Mouse (Mus musculus) kidney, postnatal 4 days (tissue): ENCODE results near the gene Nnat.
"Not testable (repeated sequence)": the region's sequence is repeated elsewhere in the genome, so short reads cannot be mapped to it uniquely, and the experiment has no call there.

ENCODE experiments used
- DNase-seq, 2 experiments: peaks; one replicate each; pipeline ENCODE4 v3.0.0; 2021; ENCODE audit warnings: mixed read lengths in 2 of 2

Nnat gene

DNA sequence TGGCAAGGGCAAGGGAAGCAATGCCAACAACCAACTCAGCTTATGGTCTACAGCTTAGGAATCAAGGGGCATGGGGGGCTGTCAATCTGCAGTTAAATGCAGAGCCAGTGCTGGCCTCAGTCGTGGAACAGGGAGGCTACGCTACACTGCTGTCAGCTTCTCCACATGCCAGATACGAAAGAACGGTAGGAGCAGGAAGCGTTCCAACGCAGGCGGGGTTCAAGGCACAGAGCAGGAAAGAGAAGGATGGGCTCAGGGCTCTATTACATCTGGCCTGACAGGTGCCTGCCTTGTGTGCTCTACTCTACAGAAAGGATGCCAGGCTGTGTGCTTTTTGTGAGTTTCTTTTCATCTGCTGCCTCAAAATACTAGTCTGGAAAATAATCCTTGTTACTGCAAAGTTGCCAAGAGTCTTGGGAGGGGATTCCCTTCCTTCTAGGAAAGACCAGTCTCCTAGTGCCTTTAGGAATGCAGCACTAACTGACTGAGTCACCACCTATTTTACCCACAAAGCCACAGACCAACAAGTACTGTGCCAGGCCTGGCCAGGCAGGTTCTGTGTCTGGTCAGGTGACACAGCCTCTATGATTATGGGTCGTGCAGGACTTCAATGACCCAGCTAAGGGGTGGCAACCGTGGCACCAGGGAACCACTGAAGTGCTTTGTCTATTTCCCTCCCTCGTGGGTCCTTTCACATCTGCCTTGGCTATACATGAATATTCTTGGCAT lies 7.6 kb upstream of the Nnat start:
- no peak for DNase-seq

- DNase-seq, result no peak
Observed at GRCm38 (mm10) chr2:157556074-157556698, 3.7 kb upstream of the Nnat start.

DNA sequence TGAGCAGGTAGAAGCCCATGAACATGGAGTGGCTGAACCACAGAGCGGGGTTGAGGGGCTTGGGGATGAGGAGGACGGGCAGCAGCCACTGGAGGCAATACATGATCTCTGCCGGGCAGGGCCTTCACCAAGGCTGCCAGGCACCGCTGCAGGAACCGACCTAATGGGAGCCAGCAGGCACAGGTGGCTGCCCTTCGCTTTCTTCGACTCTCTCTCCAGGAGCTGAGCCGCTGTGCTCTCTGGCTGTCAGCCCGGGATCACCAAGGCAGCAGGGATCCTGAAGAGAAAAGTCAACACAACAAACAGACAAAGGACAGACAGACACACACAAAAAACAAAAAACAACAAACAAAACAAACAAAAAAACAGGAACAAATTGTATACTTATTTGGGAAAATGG lies 1.8 kb upstream of the Nnat start:
- no peak for DNase-seq

DNA sequence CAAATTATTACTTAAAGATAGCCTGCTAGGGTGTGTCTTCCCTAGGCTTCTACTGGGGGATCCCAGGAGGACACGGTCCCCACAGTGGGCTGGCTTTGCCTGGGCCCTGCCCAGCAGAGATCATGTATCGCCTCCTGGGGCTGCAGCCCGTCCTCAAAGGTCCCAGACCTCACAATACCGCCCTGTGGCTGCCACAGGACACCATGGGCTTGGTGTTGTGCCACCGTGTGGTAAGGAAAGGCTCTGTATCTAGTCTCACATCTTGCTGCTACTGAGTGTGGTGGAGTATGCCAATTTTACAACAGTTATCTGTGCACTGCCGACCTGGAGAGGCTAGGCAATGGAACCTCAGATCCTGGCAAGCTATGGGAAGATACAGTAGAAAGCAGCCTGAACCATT lies 1.4 kb upstream of the Nnat start:
- no peak for DNase-seq

DNA sequence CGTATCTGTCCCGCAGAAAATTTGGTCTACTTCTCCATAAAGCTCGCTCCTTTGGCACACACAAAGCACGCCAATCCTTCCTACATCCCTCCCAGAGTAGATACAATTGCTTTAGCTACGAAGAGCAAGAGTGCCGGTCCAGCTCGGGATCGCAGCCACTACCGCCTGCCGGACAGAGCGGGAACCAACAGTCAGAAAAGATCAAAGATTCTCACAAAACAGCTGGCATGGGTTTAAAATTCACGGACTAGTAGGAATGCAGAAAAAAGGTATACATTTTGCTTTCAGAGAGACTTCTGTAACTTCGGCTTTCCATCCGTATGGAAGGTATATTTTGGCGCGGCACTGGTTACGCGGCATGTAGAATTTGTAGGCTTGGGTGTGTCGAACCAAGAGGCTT lies 438 bp upstream of the Nnat start:
- peak; percentile 40 to 58 for DNase-seq

GRCm38 (mm10) chr2:157560302-157560701 lies 424 bp downstream of the Nnat start:
- peak in 1 of 2 experiments; percentile 52 for DNase-seq

GRCm38 (mm10) chr2:157561165-157561836 lies 1.4 kb downstream of the Nnat start:
- peak; percentile 89 to 95 for DNase-seq

DNA sequence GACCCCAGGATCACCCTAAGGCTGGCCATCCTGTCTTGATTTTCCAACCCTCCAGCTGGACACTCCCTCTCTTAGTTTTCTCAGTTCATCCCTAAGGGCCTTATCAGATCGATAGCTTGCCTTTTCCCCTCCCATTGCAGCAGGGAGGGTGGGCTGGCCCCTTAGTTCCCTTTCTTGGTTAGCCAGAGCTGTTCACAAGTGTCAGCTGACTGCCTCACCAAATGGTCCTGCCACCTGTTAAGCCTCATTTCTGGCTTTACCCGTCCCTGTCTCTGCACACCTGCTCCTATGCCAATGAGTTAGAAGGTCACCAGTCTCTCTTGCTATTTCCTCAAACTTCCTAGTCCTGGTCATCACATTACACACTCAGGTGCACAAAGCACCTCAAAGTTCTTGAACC lies 3.2 kb downstream of the Nnat start:
- no peak for DNase-seq

DNA sequence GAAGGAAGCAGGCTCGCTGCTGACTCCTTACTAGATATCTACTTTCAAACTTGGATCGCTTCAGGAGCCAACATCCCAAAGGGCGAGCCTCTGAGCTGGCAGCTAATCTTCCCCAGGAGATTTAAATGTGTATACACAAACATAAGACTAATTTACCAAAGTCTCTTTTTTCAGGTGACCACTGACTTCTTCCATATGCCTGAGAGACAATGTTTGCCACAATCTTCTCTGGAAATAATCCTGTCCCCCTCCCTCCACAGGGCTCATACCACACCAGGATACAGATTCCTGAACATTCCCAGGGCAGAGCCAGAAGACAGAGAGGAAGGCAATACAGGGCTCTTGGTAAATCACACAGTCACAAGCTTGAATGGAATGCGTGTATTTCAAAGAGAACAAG lies 4.8 kb downstream of the Nnat start:
- DNase-seq, result no peak

DNA sequence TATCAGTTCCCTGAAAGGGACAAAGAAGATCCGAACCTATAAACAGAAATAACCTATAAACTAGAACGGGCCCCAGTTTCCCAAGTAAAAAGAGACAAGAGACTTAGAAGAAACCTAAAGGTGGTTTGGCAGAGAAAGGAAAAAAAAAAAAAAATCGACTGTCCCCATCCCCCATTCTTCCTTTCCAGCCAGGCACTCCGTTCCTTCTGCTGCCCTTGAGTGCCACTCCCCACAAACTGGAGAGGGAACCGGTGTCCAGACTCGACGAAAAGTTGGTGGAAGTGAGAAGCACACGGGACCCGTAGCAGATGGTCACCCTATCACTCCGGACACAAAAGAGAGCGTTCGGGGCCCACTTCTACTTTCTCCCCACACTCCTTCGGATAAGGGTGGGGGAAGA lies 5.6 kb downstream of the Nnat start:
- DNase-seq, result no peak

DNA sequence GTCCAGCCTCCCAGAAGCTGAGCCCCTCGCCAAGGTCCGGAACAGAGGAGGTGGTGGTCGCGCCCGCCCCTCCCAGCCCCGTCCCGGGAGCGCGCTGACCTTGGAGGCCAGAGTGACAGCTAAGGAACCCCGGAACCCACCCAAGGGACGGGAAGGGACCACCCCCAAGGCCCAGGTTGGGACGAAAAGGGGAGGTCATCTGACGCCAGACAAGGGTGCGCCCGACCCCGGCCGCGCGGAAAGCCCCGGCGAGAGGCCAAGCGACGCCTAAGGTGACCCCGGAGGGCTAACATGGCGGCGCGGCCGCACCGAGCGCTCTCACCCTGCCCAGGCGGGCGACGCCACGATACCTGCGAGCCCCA lies 6.0 kb downstream of the Nnat start:
- no peak for DNase-seq

DNA sequence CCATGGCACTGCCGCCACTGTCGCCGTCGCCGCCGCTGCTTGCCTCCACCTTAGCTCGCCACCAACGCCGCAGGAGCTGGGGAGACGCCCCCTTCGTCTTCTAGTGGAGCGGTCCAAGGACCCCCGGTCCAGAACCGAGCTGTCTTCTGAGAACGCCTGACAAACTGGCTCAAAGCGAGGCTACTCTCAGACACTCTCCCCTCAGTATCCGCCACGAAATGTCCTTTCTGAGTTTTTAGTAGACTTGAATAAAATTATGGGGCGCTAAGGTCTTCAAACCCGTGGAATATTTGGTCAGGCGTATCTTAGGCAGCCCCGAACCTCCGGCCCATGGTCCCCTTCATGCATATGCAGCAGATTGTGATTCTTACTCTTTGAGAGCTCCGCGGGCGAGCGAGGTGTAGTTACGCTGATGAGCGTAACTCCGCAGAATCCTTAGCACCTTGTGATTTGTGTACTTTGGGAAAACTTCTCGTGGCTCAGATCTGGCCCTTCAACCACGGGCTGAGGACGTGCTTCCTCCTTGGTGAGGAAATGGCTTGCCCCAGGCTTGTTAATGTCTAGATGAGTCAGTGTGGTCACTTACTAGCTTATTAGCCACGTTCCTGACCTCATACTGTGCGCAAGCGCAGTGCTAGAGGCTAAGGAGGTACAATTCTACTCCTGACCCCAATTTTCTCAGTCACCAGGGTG lies 6.5 kb downstream of the Nnat start:
- peak; percentile 88 to 92 for DNase-seq

DNA sequence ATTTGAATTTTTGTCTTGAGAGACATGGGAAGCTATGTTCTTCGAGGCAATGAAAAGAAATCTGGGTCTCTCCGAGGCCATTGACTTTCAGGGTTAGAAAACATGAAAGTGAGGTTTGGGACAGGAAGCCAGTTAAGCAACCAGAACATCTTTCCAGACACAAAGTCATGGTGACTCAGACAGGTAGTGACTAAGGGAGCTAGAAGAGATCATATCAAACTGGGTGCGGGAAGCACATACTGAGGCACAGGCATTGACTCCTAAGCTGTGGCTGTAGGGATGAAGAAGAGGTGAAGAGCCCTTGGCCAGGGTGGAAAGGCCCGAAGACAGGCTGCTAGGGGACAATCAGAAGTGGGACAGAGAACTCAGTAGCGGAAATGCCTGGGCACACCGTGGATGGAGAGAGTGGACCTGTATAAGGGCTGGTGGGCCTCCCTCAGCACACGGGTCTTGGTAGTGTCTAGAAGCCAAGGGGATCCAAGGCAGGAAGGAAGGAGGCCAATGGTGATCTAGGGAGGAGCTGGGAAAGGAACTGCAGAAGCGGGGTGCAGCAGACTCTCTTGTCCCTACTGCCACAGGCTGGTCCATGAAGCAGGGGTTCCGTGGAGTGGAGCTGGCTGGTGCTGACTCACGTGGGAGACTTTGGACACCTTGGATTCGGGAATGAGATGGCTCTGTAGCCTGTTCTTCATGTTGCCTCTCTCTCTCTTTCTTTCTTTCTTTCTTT lies 7.5 kb downstream of the Nnat start:
- DNase-seq, result no peak

GRCm38 (mm10) chr2:157568881-157569280 lies 9.0 kb downstream of the Nnat start:
- no peak for DNase-seq

DNA sequence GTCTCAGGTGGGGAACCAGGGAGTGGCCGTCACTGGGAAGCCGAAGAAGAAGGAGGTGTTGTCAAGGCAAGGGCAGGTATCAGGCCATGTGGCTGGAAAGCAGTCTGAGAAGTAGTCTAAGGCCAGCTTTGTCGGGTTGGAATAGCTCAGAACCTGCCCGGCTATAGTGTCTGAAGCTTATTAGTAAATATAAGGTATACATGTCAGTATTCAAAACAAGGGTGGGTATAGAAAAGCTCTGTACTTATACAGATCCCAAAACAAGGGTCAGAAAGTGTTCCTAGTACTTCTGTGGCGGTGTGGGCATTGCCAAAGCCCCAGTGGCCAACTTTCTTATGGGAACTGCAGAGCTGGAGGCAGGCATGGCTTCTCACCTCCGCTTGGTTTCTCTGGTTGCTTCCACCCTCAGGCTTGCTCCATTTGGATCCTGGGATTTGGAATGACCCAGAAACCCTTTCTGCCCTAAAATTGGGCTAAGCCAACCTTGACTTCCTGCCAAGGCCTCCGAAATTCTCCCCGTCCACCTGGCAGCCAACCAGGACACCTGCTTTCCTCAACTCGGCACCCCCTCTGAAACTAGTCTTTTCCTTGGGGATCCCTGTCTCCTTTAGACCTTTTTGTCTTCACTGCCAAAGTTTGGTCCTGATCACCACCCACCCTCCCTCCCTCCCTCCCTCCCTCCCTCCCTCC lies 10.1 kb downstream of the Nnat start:
- no peak for DNase-seq

DNA sequence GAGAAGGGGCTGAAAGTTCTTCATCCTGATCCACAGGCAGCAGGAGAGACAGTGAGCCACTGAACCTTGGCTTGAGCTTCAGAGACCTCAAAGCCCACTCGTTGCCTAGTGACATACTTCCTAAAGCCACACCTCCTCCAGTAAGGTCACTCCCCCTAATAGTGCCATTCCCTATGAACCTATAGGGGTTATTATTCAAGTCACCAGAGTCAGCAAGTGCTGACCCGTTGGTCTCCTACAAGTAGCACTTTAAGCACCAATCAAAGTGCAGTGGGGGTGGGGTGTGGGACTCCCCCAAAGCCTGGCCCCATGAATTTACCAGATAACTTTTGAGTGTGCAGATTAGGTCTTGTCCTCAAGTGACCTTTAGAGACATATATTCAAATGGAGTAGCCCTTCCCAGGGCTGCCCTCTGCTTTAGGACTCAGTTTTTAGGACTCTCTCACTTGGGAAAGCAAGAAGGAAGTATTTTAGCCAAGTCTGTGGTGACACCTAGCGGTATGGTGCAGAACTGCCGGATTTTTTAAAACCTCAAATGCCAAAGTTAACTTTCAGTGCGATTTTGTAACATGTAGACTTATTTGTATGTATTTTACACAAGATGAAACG lies 11.4 kb downstream of the Nnat start, which contains the start of gene Blcap:
Gene Blcap, minus strand, starts transcription at position 51 of the 609 bp plus-strand sequence.
- peak; percentile 72 to 73 for DNase-seq

DNA sequence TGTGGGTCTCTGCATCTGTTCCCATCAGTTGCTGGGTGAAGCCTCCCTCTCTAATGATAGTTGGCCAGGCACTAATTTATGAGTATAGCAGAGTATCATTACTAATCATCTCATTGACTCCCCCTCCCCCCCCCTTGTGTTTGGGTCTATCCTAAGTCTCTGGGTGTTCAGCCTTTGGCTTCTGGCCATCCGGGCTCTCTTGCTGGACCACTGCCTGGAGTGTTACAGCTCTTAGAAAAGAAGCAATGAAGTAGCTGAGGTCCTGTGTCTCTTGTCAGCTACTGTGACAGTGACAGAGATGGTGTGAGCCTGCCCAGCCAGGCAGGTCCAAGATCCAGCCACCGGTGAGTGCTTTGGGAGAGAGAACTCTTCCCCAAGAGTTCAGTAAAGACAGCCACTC lies 12.9 kb downstream of the Nnat start:
- peak in 1 of 2 experiments; percentile 24 for DNase-seq

DNA sequence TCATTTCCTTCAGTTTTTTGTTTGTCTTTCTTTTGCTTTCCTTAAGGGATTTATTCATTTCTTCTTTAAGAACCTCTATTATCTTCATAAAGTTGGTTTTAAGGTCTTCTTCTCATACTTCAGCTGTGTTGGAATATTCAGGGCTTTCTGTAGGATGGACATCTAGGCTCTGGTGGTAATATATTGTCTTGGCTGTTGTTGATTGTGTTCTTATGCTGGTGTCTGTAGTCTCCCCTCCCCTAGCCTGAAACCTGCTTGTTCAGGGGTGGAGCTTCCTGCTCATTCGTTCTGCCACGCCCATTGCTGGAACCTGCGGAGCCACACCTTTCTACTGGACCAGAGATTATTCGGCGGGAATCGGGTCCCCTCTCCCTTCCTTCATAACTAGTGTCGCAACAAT lies 25.5 kb downstream of the Nnat start:
- not testable (repeated sequence) for DNase-seq

GRCm38 (mm10) chr2:157596876-157597566 lies 37.1 kb downstream of the Nnat start:
- no peak for DNase-seq

DNA sequence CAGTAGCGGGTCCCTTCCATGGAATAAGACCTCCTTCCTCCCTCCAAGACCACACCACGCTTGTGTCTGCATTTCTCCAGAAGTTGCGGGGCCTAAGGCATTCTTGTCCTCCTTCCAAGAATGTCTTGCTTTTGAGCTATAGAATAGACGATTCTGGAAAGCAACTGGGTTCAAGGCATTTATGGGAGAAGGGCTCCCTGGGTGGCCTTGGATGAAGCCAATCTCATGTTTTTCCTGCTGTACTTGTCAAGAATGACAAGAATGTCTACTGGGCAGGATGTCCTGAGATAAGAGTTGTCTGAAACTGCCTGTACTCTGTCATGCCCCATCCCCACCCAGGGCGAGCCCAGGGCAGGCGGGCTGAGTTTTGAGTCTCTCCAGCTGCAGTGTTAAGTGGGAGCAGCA lies 41.6 kb downstream of the Nnat start:
- peak; percentile 47 to 66 for DNase-seq
